Comparison of ENCODE assay signal across 8 mouse cellular contexts in genomic region chr7:138906441-138906840, GRCm38 (mm10). TPM values are rescaled to one million over a fixed set of nuclear protein-coding genes. Genes with fewer than 3 reads are reported as not detected.
DNase-seq lines count a peak whose midpoint lies in the region; ATAC-seq and TF ChIP-seq lines count a peak whose summit lies in the region.
"Had no signal": no experiment of that assay in that cellular context is flagged by ENCODE, and none has a peak within 500 bp of the region (broad histone marks: within the 10 kb centered on the region; RNA-seq: fewer than 3 reads in every experiment).

No protein-coding gene starts in this region.

- no peak for DNase-seq in limb, embryonic 11.5 days (ENCODE audit: low spot score)
- DNase-seq in limb, embryonic 10.5 days (ENCODE audit: low spot score): no peak
- DNase-seq in forebrain, postnatal 0 days: no peak
- DNase-seq in embryo, embryonic 10.5 days (ENCODE audit: low spot score): no peak
- DNase-seq in cerebellum, postnatal 14 days: no peak
- DNase-seq: thymus, postnatal 36 days had no signal

- no peaks in the 10 kb centered on the region for H3K36me3 ChIP-seq in limb, embryonic 11.5 days (ENCODE audit: control insufficient read depth, insufficient read depth, low read length)
- peaks cover 7% of the 10 kb centered on the region; the same call in 1 of the 2 replicates for H3K36me3 ChIP-seq in limb, embryonic 10.5 days
- no peaks in the 10 kb centered on the region for H3K36me3 ChIP-seq in forebrain, postnatal 0 days (ENCODE audit: insufficient read depth)
- H3K36me3 ChIP-seq in liver, embryonic 15.5 days (replicated peaks): no peaks in the 10 kb centered on the region
- no peaks in the 10 kb centered on the region for H3K36me3 ChIP-seq in stomach, embryonic 14.5 days (ENCODE audit: control insufficient read depth, insufficient read depth, low read length)

- H3K27ac ChIP-seq in limb, embryonic 11.5 days (replicated peaks; ENCODE audit: low read depth, low read length): no peak overlapping the region
- no peak overlapping the region for H3K27ac ChIP-seq in limb, embryonic 10.5 days
- H3K27ac ChIP-seq in forebrain, postnatal 0 days (ENCODE audit: low read depth, low read length): no peak overlapping the region
- H3K27ac ChIP-seq in liver, embryonic 15.5 days (replicated peaks): peak overlapping the region; percentile 48
- H3K27ac ChIP-seq in stomach, embryonic 14.5 days (ENCODE audit: low read length): no peak overlapping the region

- no peak for TF ChIP-seq CTCF in forebrain, postnatal 0 days (IDR thresholded peaks at IDR 0.05; ENCODE audit: low read depth)

- H3K9ac ChIP-seq in limb, embryonic 11.5 days (ENCODE audit: low read length): no peak overlapping the region
- H3K9ac ChIP-seq in forebrain, postnatal 0 days: no peak overlapping the region
- H3K9ac ChIP-seq in liver, embryonic 15.5 days: no peak overlapping the region
- no peak overlapping the region for H3K9ac ChIP-seq in stomach, embryonic 14.5 days (replicated peaks; ENCODE audit: low read depth, low read length)

- no peaks in the 10 kb centered on the region for H3K9me3 ChIP-seq in limb, embryonic 11.5 days (ENCODE audit: control insufficient read depth, low read length)
- no peaks in the 10 kb centered on the region for H3K9me3 ChIP-seq in limb, embryonic 10.5 days (replicated peaks)
- no peaks in the 10 kb centered on the region for H3K9me3 ChIP-seq in forebrain, postnatal 0 days (ENCODE audit: low read length)
- H3K9me3 ChIP-seq in liver, embryonic 15.5 days (replicated peaks): no peaks in the 10 kb centered on the region
- no peaks in the 10 kb centered on the region for H3K9me3 ChIP-seq in stomach, embryonic 14.5 days (ENCODE audit: control insufficient read depth, low read depth, low read length)

- peaks cover 13% of the 10 kb centered on the region for H3K4me1 ChIP-seq in limb, embryonic 11.5 days (ENCODE audit: control insufficient read depth, insufficient read depth, low read length)
- H3K4me1 ChIP-seq in limb, embryonic 10.5 days: peaks cover 36% of the 10 kb centered on the region
- peaks cover 16% of the 10 kb centered on the region for H3K4me1 ChIP-seq in forebrain, postnatal 0 days (ENCODE audit: insufficient read depth)
- H3K4me1 ChIP-seq in liver, embryonic 15.5 days (replicated peaks): peaks cover 71% of the 10 kb centered on the region
- H3K4me1 ChIP-seq in stomach, embryonic 14.5 days (ENCODE audit: control insufficient read depth, insufficient read depth, low read length): peaks cover 16% of the 10 kb centered on the region; the same call in 1 of the 2 replicates

- no peak for ATAC-seq in limb, embryonic 11.5 days (ENCODE audit: insufficient number of reproducible peaks, low FRiP score, low TSS enrichment, low read depth)
- ATAC-seq in forebrain, postnatal 0 days: no peak
- no peak for ATAC-seq in liver, embryonic 15.5 days (ENCODE audit: insufficient read depth)
- ATAC-seq in stomach, embryonic 14.5 days (ENCODE audit: insufficient number of reproducible peaks, insufficient read depth, low FRiP score, low read depth): no peak

- peak overlapping the region; percentile 27; the same call in 1 of the 2 replicates for H3K4me2 ChIP-seq in limb, embryonic 11.5 days (ENCODE audit: low read depth, severe bottlenecking)
- H3K4me2 ChIP-seq in forebrain, postnatal 0 days (ENCODE audit: low read depth): peak overlapping the region; percentile 28
- H3K4me2 ChIP-seq in liver, embryonic 15.5 days: peak overlapping the region; percentile 55
- peak overlapping the region; percentile 70 for H3K4me2 ChIP-seq in stomach, embryonic 14.5 days (replicated peaks; ENCODE audit: low read depth, low read length)

- no peak overlapping the region for H3K4me3 ChIP-seq in limb, embryonic 11.5 days (ENCODE audit: low read depth, low read length)
- H3K4me3 ChIP-seq in limb, embryonic 10.5 days: no peak overlapping the region
- H3K4me3 ChIP-seq in forebrain, postnatal 0 days (ENCODE audit: low read depth, low read length): no peak overlapping the region
- peak overlapping the region; percentile 78 for H3K4me3 ChIP-seq in liver, embryonic 15.5 days (replicated peaks)
- peak overlapping the region; percentile 52 for H3K4me3 ChIP-seq in stomach, embryonic 14.5 days (ENCODE audit: low read depth, low read length)

- WGBS in limb, embryonic 11.5 days: 77% methylated on average over 1 of the region's 1 CpGs
- WGBS in limb, embryonic 10.5 days: 86% methylated on average over 1 of the region's 1 CpGs
- WGBS in forebrain, postnatal 0 days: 81% methylated on average over 1 of the region's 1 CpGs
- 25% methylated on average over 1 of the region's 1 CpGs for WGBS in liver, embryonic 15.5 days (ENCODE audit: insufficient replicate concordance)
- WGBS in stomach, embryonic 14.5 days: 65% methylated on average over 1 of the region's 1 CpGs

- H3K27me3 ChIP-seq in limb, embryonic 11.5 days (ENCODE audit: control insufficient read depth, insufficient read depth, low read length): no peaks in the 10 kb centered on the region
- H3K27me3 ChIP-seq in limb, embryonic 10.5 days (ENCODE audit: low read depth, poor library complexity, severe bottlenecking): no peaks in the 10 kb centered on the region
- no peaks in the 10 kb centered on the region for H3K27me3 ChIP-seq in forebrain, postnatal 0 days (ENCODE audit: insufficient read depth, low read length)
- H3K27me3 ChIP-seq in liver, embryonic 15.5 days: no peaks in the 10 kb centered on the region
- H3K27me3 ChIP-seq in stomach, embryonic 14.5 days (ENCODE audit: control insufficient read depth, insufficient read depth, low read length): no peaks in the 10 kb centered on the region

RNA-seq across cellular contexts. Expression of gene Bnip3, which starts 2.9 kb away (rescaled TPM):
- polyA plus RNA-seq in limb, embryonic 11.5 days (2014; fragmentation: Nextera tagmentation; extraction: Ambion mirVana): 111 and 117 TPM in 2 replicates
- polyA plus RNA-seq in limb, embryonic 10.5 days (2016; fragmentation: Nextera tagmentation; extraction: Ambion mirVana): 110 and 112 TPM in 2 replicates
- total RNA-seq in forebrain, postnatal 0 days (2014; rRNA removed): 145 TPM in 2 replicates
- 98.8 and 108 TPM in 2 replicates for polyA plus RNA-seq in forebrain, postnatal 0 days (2015; fragmentation: Nextera tagmentation; extraction: Ambion mirVana)
- 119 and 126 TPM in 2 replicates for polyA plus RNA-seq in liver, embryonic 15.5 days (2015; fragmentation: Nextera tagmentation; extraction: Ambion mirVana)
- polyA plus RNA-seq in stomach, embryonic 14.5 days (2014; fragmentation: Nextera tagmentation; extraction: Ambion mirVana): 118 and 147 TPM in 2 replicates

RNA-seq across cellular contexts. Expression of gene Jakmip3, which starts 34.1 kb away (rescaled TPM):
- 0.35 and 0.45 TPM in 2 replicates for polyA plus RNA-seq in limb, embryonic 11.5 days (2014; fragmentation: Nextera tagmentation; extraction: Ambion mirVana)
- polyA plus RNA-seq in limb, embryonic 10.5 days (2016; fragmentation: Nextera tagmentation; extraction: Ambion mirVana): 0.15 TPM in 1 of 2 replicates, not detected in the other
- total RNA-seq in forebrain, postnatal 0 days (2014; rRNA removed): 13.9 and 15.8 TPM in 2 replicates
- polyA plus RNA-seq in forebrain, postnatal 0 days (2015; fragmentation: Nextera tagmentation; extraction: Ambion mirVana): 3.1 and 5.7 TPM in 2 replicates
- polyA plus RNA-seq in liver, embryonic 15.5 days (2015; fragmentation: Nextera tagmentation; extraction: Ambion mirVana): not detected in 2 replicates
- polyA plus RNA-seq in stomach, embryonic 14.5 days (2014; fragmentation: Nextera tagmentation; extraction: Ambion mirVana): 0.12 and 0.21 TPM in 2 replicates

Comparison
In these comparisons a context has a peak if more than half of its experiments do, and no peak if none do; other contexts are left out.
1. H3K4me3 ChIP-seq: peak in liver, embryonic 15.5 days (single experiment) and stomach, embryonic 14.5 days (single experiment); none in limb, embryonic 11.5 days (single experiment), limb, embryonic 10.5 days (single experiment) and forebrain, postnatal 0 days (single experiment).
2. Peak in every context shown above with its lines, with median percentiles within 50 percentile points of each other: H3K4me2 ChIP-seq.